Mouse (Mus musculus) telencephalon, adult 2 months (tissue): Measurements from ENCODE around the gene Gemin7.

Source experiments
- DNase-seq: peaks from one replicate; pipeline ENCODE4 v3.0.0-alpha.2; 2011; ENCODE audit warnings: low read depth, low spot score

The Gemin7 gene

GRCm38 (mm10) chr7:19577877-19578414, 551 bp upstream of the Gemin7 start:
- DNase-seq = no peak

GRCm38 (mm10) chr7:19575559-19575958, 1.8 kb downstream of the Gemin7 start:
- no peak for DNase-seq

GRCm38 (mm10) chr7:19573776-19574140, 3.6 kb downstream of the Gemin7 start:
- no peak for DNase-seq

- no peak for DNase-seq
Observed at GRCm38 (mm10) chr7:19572926-19573775, 4.2 kb downstream of the Gemin7 start.

GRCm38 (mm10) chr7:19569647-19570046, 7.7 kb downstream of the Gemin7 start:
- no peak for DNase-seq

GRCm38 (mm10) chr7:19567426-19567825, 10.0 kb downstream of the Gemin7 start:
- DNase-seq = no peak

GRCm38 (mm10) chr7:19565803-19566202, 11.6 kb downstream of the Gemin7 start:
- DNase-seq = no peak

- DNase-seq = no peak
Observed at GRCm38 (mm10) chr7:19564455-19564854, 12.9 kb downstream of the Gemin7 start.

- DNase-seq = no peak
Observed at GRCm38 (mm10) chr7:19563884-19564283, 13.5 kb downstream of the Gemin7 start.

- DNase-seq = no peak
Observed at GRCm38 (mm10) chr7:19562643-19563410, 14.6 kb downstream of the Gemin7 start, which contains the start of gene Ppp1r37. Gene Ppp1r37 (minus strand): TSS chr7:19563076.

- DNase-seq = peak; percentile 96
Observed at GRCm38 (mm10) chr7:19561765-19562642, 15.4 kb downstream of the Gemin7 start.

- no peak for DNase-seq
Observed at GRCm38 (mm10) chr7:19561431-19561764, 16.0 kb downstream of the Gemin7 start.

GRCm38 (mm10) chr7:19560491-19561260, 16.7 kb downstream of the Gemin7 start:
- no peak for DNase-seq

GRCm38 (mm10) chr7:19558965-19559364, 18.4 kb downstream of the Gemin7 start:
- no peak for DNase-seq

GRCm38 (mm10) chr7:19557982-19558900, 19.2 kb downstream of the Gemin7 start:
- DNase-seq = no peak

GRCm38 (mm10) chr7:19557086-19557485, 20.3 kb downstream of the Gemin7 start:
- no peak for DNase-seq

GRCm38 (mm10) chr7:19554168-19554567, 23.2 kb downstream of the Gemin7 start:
- DNase-seq = peak; percentile 81

- no peak for DNase-seq
Observed at GRCm38 (mm10) chr7:19552443-19552842, 25.0 kb downstream of the Gemin7 start.

GRCm38 (mm10) chr7:19551634-19552033, 25.8 kb downstream of the Gemin7 start:
- no peak for DNase-seq

GRCm38 (mm10) chr7:19549394-19549793, 28.0 kb downstream of the Gemin7 start:
- no peak for DNase-seq
